Mouse (Mus musculus) gastrocnemius, adult 18-20 months (tissue): ENCODE data around the gene Mnd1. TPM values are rescaled to one million over a fixed set of nuclear protein-coding genes. Genes with fewer than 3 reads are reported as not detected.

ENCODE experiments used
- DNase-seq: peaks from one replicate; pipeline ENCODE4 v3.0.0; 2021; ENCODE audit warnings: low spot score
- long read RNA-seq, 2 experiments: library from polyadenylated mRNA; stranded (forward); transcript quantifications; one replicate each; pipeline ENCODE4 v2.0.0; 2021
- total RNA-seq, 2 experiments: library from RNA; stranded (reverse); gene quantifications; 2 replicates each; pipeline ENCODE4 v1.2.3; 2021

The Mnd1 gene
- 1 to 10 TPM in 1 of 2 experiments, under 1 TPM in 1; 0.80 to 1.2 TPM for total RNA-seq
- long read RNA-seq, experiment 1, partial matches to known transcripts: 0 of 1 reads
- long read RNA-seq, experiment 1, other reads (novel, unspliced or antisense): 1 of 1 reads
- long read RNA-seq, experiment 2, partial matches to known transcripts: 0 of 1 reads
- long read RNA-seq, experiment 2, other reads (novel, unspliced or antisense): 0 of 1 reads

DNA sequence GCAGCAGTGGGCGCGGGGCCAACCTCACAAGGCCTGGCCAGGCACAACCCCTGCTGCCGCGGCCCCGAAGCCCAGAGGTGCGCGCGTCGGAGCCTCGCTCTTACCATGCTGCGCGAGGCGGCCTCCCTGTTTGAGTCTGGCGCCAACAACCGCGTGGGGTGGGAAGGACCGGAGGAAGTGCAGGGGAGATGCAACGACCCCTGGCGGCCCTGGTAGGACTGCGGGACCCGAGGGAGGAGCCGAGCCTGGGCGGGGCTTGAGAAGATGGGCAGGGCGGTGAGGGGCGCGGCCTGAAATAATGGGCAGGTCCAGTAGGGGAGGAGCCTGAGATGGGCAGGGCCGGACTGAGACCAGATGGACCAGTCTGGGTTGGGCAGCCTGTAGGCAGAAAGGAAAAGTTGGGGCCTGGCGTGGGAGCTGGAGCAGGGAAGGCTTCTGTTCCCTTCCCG is at the start of gene Mnd1:
Gene Mnd1, minus strand, starts transcription at position 229 of the 449 bp plus-strand sequence.
- DNase-seq: peak; percentile 99

DNA sequence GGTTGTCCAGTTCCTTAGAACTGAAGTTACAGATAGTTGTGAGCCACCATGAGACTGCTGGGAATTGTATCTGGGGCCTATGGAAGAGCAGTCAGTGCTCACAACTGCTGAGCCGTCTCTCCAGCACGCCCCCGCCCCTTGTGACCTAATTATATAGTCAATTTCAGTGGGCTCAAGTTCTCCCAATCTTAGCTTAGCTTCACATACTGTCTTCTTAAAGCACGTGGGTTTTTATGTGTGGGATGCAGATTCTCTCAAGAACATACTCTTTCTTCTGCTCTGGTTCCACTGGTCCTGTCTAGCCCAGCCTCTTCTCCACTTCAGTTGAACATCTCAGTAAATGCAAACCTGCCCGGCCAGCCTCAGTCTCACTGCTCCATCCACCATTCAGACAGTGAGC is 49.1 kb upstream of the Mnd1 start:
- DNase-seq: no peak

DNA sequence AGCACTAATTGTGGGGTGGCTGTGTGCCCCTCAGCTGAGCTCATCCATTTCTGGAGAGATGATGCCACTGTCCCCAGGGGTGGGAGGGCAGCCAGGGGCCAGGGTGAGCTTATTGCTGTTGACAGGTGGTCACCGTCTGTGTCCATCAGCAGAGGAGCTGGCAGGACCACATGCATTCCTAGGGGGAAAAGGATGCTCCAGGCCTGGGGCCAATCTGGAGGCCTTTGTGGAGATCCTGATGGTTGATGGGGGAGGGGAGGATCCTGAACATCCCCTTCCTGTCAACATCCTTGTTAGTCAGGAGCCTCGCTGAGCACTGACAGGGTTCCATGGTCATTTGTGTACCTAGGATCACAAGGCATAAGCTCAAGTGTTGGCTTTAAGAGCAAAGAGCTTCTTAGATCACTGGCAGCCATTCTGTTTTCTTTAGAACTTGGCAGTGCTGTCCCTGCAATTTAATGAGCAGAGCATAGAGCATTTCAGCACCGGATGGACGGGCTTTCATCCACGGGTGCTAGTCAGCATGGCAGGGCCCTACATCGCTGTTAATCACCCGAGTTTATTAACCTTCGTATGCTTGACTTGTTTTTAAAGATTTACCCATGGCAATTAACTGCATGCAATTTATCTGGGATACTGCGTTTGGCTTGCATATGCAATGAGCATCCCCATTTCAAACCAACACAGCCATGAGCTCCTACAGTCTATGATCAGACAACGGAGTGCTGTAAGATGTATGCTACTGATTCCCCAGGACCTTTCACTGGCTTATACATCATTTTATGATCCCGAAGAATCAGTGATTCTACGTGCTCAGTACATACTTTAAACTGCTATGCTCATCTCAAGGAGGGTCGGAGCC is 45.2 kb upstream of the Mnd1 start:
- DNase-seq: peak; percentile 27

DNA sequence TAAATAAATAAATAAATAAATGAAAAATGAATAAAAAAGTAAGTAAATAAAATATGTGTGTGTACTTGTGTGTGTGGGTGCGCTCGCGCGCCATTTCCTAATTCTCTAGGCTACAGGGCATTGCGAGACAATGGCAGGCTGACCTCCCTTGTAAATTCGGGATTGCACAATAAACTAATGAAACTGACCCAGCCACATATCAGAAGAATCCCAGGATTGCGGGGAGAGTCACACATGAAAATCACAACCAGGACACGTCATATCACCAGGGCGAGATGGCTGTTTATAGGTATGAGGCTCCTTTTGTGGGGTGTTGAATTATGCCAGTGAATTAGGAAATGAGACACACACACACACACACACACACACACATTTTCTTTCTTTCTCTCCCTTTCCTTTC is 43.9 kb upstream of the Mnd1 start:
- no peak for DNase-seq

GRCm38 (mm10) chr3:84198229-84198628 is 42.6 kb upstream of the Mnd1 start:
- DNase-seq: no peak

- DNase-seq: no peak
Observed at GRCm38 (mm10) chr3:84193881-84194280, 38.3 kb upstream of the Mnd1 start.

DNA sequence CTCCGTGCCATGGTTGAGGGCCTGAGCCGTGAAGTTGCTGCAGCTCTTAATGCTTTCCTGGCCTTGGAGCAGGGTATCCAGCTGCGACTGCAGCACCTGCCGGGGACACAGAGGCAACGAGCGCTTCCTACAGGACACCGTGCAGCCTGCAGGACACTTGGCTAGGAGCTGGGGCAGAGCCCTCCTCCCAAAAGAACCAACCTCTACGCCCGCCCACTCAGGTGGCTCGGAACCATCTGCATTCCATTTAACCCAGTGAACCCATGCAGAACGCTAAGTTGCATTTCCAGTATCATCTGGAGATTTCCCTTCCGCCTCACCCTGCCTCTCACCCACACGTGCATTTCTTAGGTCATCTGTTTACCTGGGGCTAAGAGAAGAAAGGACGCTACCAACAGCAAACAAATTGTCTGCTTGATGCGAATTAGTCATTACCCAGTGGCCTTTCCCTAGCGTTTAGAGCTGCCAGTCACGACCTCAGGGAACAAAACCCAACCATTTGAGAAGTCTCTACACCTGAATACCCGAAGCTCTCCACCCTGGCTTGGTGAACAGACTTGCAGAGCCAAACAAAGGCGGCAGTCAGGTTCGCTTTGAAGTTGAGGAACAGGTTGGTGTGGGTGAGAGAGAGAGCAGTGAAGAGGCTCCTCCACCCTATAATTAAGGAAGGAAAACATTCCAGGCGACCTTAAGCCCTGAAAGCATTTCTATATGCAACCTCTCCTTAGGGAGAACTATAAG is 35.7 kb upstream of the Mnd1 start:
- DNase-seq: no peak

GRCm38 (mm10) chr3:84190513-84191061 is 35.0 kb upstream of the Mnd1 start:
- DNase-seq: no peak

DNA sequence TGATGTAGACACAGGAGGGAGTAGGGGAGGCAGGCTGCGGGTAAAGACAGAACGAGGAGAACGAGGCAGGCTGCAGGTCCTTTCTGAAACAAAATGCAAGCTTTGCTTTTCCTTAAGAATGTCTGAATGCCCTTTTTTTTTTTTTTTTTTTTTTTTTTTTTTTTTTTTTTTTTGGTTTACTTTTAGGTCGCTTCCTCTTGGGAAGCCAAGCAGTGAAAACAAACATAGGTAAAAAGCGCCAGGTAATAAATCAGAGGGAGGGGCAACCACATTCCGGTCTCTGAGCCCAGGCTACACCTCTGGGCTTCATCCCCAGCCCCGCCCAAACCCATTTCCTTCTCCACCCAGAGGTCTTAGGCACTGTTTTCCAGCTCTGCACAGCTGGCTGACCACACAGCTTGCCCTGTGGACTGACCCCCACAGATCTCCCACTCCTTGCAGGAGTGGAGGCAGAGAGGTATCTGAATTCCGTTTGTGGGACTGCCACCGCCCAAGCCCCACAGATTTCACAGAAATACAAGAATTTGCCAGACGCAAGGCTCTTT is 34.1 kb upstream of the Mnd1 start:
- no peak for DNase-seq

DNA sequence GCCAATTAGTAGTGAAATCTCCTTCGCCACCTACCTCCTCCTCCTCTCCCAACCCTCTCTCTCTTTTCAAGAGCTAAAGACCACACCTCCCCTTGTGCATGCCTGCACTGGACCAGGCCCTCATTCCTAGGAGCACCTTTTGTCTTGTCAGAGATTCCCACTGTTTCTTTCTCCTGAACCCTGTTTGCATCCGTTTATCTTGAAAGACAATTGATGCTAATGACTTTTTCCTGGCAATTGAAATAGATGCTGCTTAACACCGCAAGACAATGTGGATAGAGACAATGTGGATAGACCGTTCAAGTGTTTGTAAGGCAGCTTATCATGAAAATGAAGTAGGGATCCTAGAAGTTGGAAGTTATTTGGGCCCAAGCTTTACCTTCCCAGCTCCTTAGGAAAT is 26.1 kb upstream of the Mnd1 start:
- DNase-seq: no peak

- no peak for DNase-seq
Observed at GRCm38 (mm10) chr3:84181102-84181501, 25.5 kb upstream of the Mnd1 start.

GRCm38 (mm10) chr3:84180304-84180703 is 24.7 kb upstream of the Mnd1 start:
- no peak for DNase-seq

DNA sequence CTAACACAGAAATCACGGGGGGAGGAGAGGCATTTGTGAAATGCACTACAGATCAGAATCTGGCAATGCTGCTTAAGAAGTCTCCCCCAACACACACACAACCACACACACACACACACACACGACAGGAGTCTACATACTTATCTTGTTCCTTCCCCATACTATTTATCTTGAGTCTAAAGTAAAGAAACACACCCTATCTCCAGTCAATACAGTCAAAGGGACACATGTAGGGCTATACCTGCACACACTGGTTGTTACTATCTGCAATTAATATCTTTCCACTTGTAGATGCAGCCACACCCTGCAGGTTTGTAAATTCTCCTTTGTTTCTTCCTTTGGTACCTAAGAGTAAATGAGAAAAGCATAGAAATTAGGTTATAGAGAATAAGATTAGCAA is 22.2 kb upstream of the Mnd1 start:
- no peak for DNase-seq

DNA sequence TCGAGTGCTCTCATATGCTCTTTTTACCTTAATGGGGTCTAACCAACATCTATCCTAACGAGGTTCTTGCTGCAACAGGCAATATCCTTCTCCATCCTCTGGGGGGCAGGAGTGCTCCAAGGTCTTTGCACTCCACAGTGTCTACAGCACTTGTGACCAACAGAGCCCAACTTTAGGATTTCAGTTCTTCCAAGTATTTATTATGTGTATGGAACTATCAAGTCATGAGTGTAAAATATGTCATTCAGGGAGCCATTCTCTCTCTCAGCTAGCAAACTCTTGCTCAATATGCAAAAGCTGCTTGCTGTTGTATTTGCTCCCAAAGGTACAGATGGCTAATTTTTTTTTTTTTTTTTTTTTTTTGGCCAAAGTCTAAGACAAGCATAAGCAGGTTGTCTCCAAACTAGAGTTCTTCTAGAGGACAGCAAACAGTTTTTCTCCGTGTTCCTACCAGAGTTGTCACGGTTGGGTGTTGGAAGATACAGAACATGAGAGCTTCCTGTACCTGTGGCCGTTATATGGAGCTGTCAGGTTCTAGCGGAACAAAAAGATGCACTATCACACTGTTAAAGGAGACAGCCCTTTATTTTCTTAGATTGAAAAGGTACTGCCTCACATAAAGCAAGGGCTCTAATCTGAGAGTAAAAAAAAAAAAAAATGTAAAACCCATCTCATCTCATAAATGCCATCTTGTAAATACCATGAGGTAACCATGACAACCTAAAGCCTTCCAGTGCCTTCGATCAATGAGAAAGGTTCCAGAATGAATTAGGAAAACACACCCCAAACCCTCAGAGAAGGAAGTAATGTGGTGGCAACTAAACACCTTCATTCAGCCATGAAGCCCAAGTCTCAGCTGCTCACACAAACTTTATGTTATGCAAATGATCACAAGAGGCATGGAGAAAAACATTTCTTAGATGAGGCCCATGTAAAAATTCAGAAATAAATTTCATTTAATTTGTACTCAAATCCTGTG is 20.0 kb upstream of the Mnd1 start:
- peak; percentile 71 for DNase-seq

- DNase-seq: no peak
Observed at GRCm38 (mm10) chr3:84173581-84174154, 18.1 kb upstream of the Mnd1 start, which contains the start of gene Gm6525. Gm6525 (plus strand) TSS chr3:84174104.

- DNase-seq: no peak
Observed at GRCm38 (mm10) chr3:84172406-84172805, 16.8 kb upstream of the Mnd1 start.

GRCm38 (mm10) chr3:84169393-84170005 is 13.9 kb upstream of the Mnd1 start:
- DNase-seq: no peak

DNA sequence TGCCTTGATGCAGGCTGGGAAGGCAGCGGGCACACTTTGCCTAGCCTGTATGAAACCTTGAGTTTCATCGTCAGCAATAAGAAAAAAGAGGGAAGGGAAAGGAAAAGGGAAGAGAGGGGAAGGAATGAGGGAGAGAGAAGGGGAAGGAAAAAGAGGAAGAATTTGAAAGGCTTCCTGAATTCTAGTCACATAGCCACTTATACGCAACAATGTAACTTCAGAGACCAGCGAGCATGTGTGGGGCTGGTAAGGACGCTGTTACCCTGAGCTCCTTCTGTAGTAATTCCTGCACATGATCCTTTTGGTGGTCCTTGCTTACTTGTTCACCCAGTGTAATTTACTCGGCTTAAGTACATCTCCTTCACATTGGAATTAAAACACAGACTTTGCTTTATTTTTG is 13.4 kb upstream of the Mnd1 start:
- DNase-seq: no peak

- DNase-seq: no peak
Observed at GRCm38 (mm10) chr3:84166073-84166472, 10.5 kb upstream of the Mnd1 start.

GRCm38 (mm10) chr3:84165391-84165790 is 9.8 kb upstream of the Mnd1 start:
- DNase-seq: no peak
